ENCODE assay signal across 19 mouse cellular contexts in genomic region chr14:84454074-84454845, GRCm38 (mm10). TPM values are rescaled to one million over a fixed set of nuclear protein-coding genes. Genes with fewer than 3 reads are reported as not detected.
DNase-seq lines count a peak whose midpoint lies in the region; ATAC-seq and TF ChIP-seq lines count a peak whose summit lies in the region.
"Had no signal": no experiment of that assay in that cellular context is flagged by ENCODE, and none has a peak within 500 bp of the region (broad histone marks: within the 10 kb centered on the region; RNA-seq: fewer than 3 reads in every experiment).

No protein-coding gene starts in this region.

- WGBS in hindbrain, embryonic 14.5 days: 60% methylated on average over 4 of the region's 4 CpGs
- WGBS in hindbrain, embryonic 10.5 days: 76% methylated on average over 4 of the region's 4 CpGs
- WGBS in midbrain, postnatal 0 days: 76% methylated on average over 4 of the region's 4 CpGs
- 81% methylated on average over 4 of the region's 4 CpGs for WGBS in midbrain, embryonic 14.5 days

- no peak for DNase-seq in hindbrain, embryonic 14.5 days (ENCODE audit: low spot score)
- no peak for DNase-seq in hindbrain, embryonic 10.5 days (ENCODE audit: low spot score)
- no peak for DNase-seq in midbrain, postnatal 0 days (ENCODE audit: low spot score)
- no peak for DNase-seq in midbrain, embryonic 14.5 days
- DNase-seq in right cerebral cortex, adult 2 months (ENCODE audit: low spot score in 2 of 2): no peak
- DNase-seq in urinary bladder, postnatal 36 days (ENCODE audit: low spot score in 2 of 2): no peak
- DNase-seq: cerebellum, postnatal 36 days; heart, postnatal 14 days; kidney, adult 11 months; kidney, postnatal 25 days; lung, postnatal 14 days; spleen, adult 18-20 months; thymus, postnatal 4 days had no signal

- H3K9me3 ChIP-seq in hindbrain, embryonic 14.5 days (ENCODE audit: control insufficient read depth, low read length): no peaks in the 10 kb centered on the region
- H3K9me3 ChIP-seq in hindbrain, embryonic 10.5 days: no peaks in the 10 kb centered on the region
- no peaks in the 10 kb centered on the region for H3K9me3 ChIP-seq in midbrain, postnatal 0 days (ENCODE audit: low read length)
- H3K9me3 ChIP-seq in midbrain, embryonic 14.5 days (ENCODE audit: control insufficient read depth, low read length): no peaks in the 10 kb centered on the region
- H3K9me3 ChIP-seq: embryonic facial prominence, embryonic 13.5 days; forebrain, embryonic 12.5 days; limb, embryonic 15.5 days had no signal

- no peaks in the 10 kb centered on the region for H3K27me3 ChIP-seq in hindbrain, embryonic 14.5 days (ENCODE audit: control insufficient read depth, insufficient read depth, low read length)
- H3K27me3 ChIP-seq in hindbrain, embryonic 10.5 days (ENCODE audit: insufficient read depth, poor library complexity, severe bottlenecking): peaks cover 5% of the 10 kb centered on the region
- no peaks in the 10 kb centered on the region for H3K27me3 ChIP-seq in midbrain, postnatal 0 days (ENCODE audit: insufficient read depth, low read length)
- no peaks in the 10 kb centered on the region for H3K27me3 ChIP-seq in midbrain, embryonic 14.5 days (ENCODE audit: control insufficient read depth, insufficient read depth, low read length)
- H3K27me3 ChIP-seq: forebrain, embryonic 12.5 days had no signal

- H3K27ac ChIP-seq in hindbrain, embryonic 14.5 days: no peak overlapping the region
- H3K27ac ChIP-seq in hindbrain, embryonic 10.5 days: no peak overlapping the region
- H3K27ac ChIP-seq in midbrain, postnatal 0 days (ENCODE audit: low read depth, low read length): no peak overlapping the region
- H3K27ac ChIP-seq in midbrain, embryonic 14.5 days (replicated peaks; ENCODE audit: low read depth, low read length): no peak overlapping the region
- H3K27ac ChIP-seq: embryonic facial prominence, embryonic 13.5 days; forebrain, embryonic 12.5 days; limb, embryonic 15.5 days had no signal

- TF ChIP-seq CTCF in midbrain, postnatal 0 days (IDR thresholded peaks at IDR 0.05): no peak

- H3K36me3 ChIP-seq in hindbrain, embryonic 14.5 days (replicated peaks; ENCODE audit: control insufficient read depth, insufficient read depth): no peaks in the 10 kb centered on the region
- H3K36me3 ChIP-seq in hindbrain, embryonic 10.5 days: no peaks in the 10 kb centered on the region
- H3K36me3 ChIP-seq in midbrain, postnatal 0 days (ENCODE audit: insufficient read depth, low read length): no peaks in the 10 kb centered on the region
- no peaks in the 10 kb centered on the region for H3K36me3 ChIP-seq in midbrain, embryonic 14.5 days (ENCODE audit: control insufficient read depth, insufficient read depth, low read length)
- H3K36me3 ChIP-seq: embryonic facial prominence, embryonic 13.5 days; forebrain, embryonic 12.5 days; limb, embryonic 15.5 days had no signal

- H3K4me1 ChIP-seq in hindbrain, embryonic 14.5 days (replicated peaks; ENCODE audit: control insufficient read depth, insufficient read depth, low read length): peaks cover 6% of the 10 kb centered on the region
- no peaks in the 10 kb centered on the region for H3K4me1 ChIP-seq in hindbrain, embryonic 10.5 days (replicated peaks)
- H3K4me1 ChIP-seq in midbrain, postnatal 0 days (ENCODE audit: insufficient read depth, low read length): no peaks in the 10 kb centered on the region
- H3K4me1 ChIP-seq in midbrain, embryonic 14.5 days (ENCODE audit: control insufficient read depth, insufficient read depth, low read length): peaks cover 7% of the 10 kb centered on the region; the same call in 1 of the 2 replicates
- H3K4me1 ChIP-seq: embryonic facial prominence, embryonic 13.5 days; forebrain, embryonic 12.5 days; limb, embryonic 15.5 days had no signal

- H3K4me2 ChIP-seq in hindbrain, embryonic 14.5 days (replicated peaks): peak overlapping the region; percentile 17
- H3K4me2 ChIP-seq in midbrain, postnatal 0 days (ENCODE audit: low read depth, low read length, poor library complexity, severe bottlenecking): 0 out of 2 replicates have a peak overlapping the region, but pooled peaks have one; percentile 2
- H3K4me2 ChIP-seq in midbrain, embryonic 14.5 days (ENCODE audit: low read length): no peak overlapping the region
- H3K4me2 ChIP-seq: embryonic facial prominence, embryonic 13.5 days; forebrain, embryonic 12.5 days; limb, embryonic 15.5 days had no signal

- no peak overlapping the region for H3K4me3 ChIP-seq in hindbrain, embryonic 14.5 days (replicated peaks; ENCODE audit: low read length)
- no peak overlapping the region for H3K4me3 ChIP-seq in hindbrain, embryonic 10.5 days
- H3K4me3 ChIP-seq in midbrain, postnatal 0 days (ENCODE audit: low read depth, low read length): peak overlapping the region; percentile 7; the same call in 1 of the 2 replicates
- no peak overlapping the region for H3K4me3 ChIP-seq in midbrain, embryonic 14.5 days (replicated peaks; ENCODE audit: low read depth, low read length)
- H3K4me3 ChIP-seq: embryonic facial prominence, embryonic 13.5 days; forebrain, embryonic 12.5 days; limb, embryonic 15.5 days had no signal

- ATAC-seq in hindbrain, embryonic 14.5 days (ENCODE audit: low FRiP score): no peak
- ATAC-seq in midbrain, postnatal 0 days (ENCODE audit: low FRiP score): no peak
- no peak for ATAC-seq in midbrain, embryonic 14.5 days (ENCODE audit: low FRiP score, low TSS enrichment)
- peak; percentile 67 to 75; a peak in 3 of 4 replicates for ATAC-seq in hematopoietic stem cell, adult 5-6 weeks (replicated peaks in 1 of 2; ENCODE audit: insufficient read depth in 1 of 2, low FRiP score in 2 of 2, low TSS enrichment in 1 of 2, low read depth in 1 of 2, poor library complexity in 2 of 2, severe bottlenecking in 2 of 2)
- ATAC-seq: activated CD4-positive, CD25-positive, alpha-beta regulatory T cell, adult 4 months; CD4-positive, CD25-positive, alpha-beta regulatory T cell, adult 4 months had no signal

- no peak overlapping the region for H3K9ac ChIP-seq in hindbrain, embryonic 14.5 days
- no peak overlapping the region for H3K9ac ChIP-seq in midbrain, postnatal 0 days (replicated peaks; ENCODE audit: low read length, poor library complexity, severe bottlenecking)
- H3K9ac ChIP-seq in midbrain, embryonic 14.5 days (replicated peaks; ENCODE audit: low read length): no peak overlapping the region
- H3K9ac ChIP-seq: embryonic facial prominence, embryonic 13.5 days; forebrain, embryonic 12.5 days; limb, embryonic 15.5 days had no signal

RNA-seq across cellular contexts. Expression of gene Pcdh17, which starts 10.9 kb away (rescaled TPM):
- 32.6 and 36.8 TPM in 2 replicates for polyA plus RNA-seq in hindbrain, embryonic 14.5 days (2014; fragmentation: Nextera tagmentation; extraction: Ambion mirVana)
- 4.5 and 6.8 TPM in 2 replicates for polyA plus RNA-seq in hindbrain, embryonic 10.5 days (2016; fragmentation: Nextera tagmentation; extraction: Ambion mirVana)
- 79.3 and 81.2 TPM in 2 replicates for total RNA-seq in midbrain, postnatal 0 days (2014; rRNA removed)
- polyA plus RNA-seq in midbrain, postnatal 0 days (2015; fragmentation: Nextera tagmentation; extraction: Ambion mirVana): 33.8 and 42.2 TPM in 2 replicates
- polyA plus RNA-seq in midbrain, embryonic 14.5 days (2014; fragmentation: Nextera tagmentation; extraction: Ambion mirVana): 30.6 and 32.3 TPM in 2 replicates
- 0.15 TPM in 1 of 2 replicates, not detected in the other for total RNA-seq in hematopoietic stem cell, adult 5-6 weeks (2017)

Comparison
In these comparisons a context has a peak if more than half of its experiments do, and no peak if none do; other contexts are left out.
1. ATAC-seq: peak in hematopoietic stem cell, adult 5-6 weeks (2 of 2); none in hindbrain, embryonic 14.5 days (single experiment), midbrain, postnatal 0 days (single experiment) and midbrain, embryonic 14.5 days (single experiment).